Mouse (Mus musculus) kidney, postnatal 4 days (tissue): ENCODE measurements around the gene Alg12.
A peak's percentile ranks its signal among the peaks of the same experiment; 100 is the strongest.

Source experiments
- DNase-seq, 2 experiments: peaks; one replicate each; pipeline ENCODE4 v3.0.0; 2021; ENCODE audit warnings: mixed read lengths in 2 of 2

Gene Alg12

DNA sequence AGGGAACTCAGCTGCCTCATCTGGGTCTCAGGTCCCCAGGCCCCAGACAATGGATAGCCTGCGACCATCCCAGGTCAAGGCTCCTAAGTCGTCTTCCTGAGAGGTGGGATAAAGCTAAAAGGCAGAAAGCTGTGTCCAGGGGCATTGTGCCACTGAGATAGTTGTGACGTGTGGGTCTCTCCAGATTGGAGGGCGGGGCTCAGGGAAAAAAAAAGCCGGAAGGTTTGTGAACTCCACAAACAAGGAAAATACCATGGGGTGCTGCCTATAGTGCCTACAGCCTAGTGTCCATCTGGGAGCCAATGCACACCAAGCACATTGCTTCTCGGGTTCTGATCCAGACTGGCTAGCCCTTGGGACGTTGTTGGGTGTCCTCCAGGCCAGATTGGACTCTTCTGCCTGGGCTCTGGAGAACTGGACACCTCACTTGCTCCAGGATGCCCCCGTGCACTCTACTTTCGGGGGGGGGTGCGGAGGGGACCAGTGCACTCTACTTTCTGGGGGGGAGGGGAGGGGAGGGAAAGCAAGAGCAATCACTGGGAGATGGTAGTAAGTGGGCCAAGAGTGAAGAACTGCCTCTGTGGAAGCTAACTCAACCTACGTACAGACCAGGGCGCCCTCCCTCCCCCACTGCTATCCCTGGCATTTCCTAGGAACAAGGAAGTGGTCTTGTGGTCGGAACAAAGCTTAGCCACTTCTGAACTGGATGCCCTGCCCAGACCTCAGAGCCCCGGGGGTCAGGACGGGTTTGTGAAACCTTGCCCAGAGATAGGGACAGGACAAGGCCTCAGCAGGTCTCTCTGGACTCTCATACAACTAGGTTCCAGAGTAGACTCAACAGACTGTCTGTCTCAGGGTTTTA is 36.1 kb upstream of the Alg12 start:
- DNase-seq: peak in 1 of 2 experiments; percentile 20

DNA sequence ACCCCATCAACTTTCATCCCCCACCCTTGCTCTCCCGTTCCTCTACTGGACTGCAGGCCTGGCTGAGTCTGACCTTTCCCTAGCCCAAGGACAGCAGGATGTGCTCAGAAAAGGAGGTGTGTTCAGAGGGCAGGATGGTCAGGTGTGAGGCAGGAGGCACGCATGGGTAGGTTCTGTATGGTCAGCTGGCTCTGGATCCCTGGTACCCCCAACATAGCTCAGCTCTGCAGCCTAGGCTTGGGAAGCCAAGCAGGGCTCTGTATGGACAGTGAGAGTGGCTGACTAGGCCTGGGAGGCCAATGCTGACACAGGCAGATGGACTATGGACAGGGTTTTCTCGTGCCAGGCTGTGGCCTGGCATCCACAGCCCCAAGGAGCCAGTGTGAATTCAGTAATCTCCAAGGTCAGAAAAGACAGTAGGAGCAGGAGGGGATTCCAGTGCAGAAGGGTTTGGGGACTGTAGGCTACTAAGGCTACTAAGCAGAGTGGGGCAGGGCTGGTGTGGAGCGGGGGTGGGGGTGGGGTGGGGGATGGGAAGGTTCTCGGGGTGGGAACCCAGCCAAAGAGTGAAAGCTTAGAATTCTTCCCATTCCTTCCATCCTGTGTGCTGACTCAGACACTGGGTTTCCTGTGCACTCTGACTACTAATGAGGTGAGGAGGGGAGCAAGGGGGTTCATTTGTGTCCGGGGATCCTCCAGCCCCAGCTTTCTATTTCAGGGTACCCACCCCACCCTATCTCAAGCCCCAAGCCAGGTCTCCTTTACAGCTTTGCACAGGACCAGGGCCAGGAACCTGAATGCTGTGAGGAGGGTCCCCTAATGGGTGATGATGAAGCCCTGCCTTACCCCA is 35.2 kb upstream of the Alg12 start:
- peak; percentile 57 to 72 for DNase-seq

DNA sequence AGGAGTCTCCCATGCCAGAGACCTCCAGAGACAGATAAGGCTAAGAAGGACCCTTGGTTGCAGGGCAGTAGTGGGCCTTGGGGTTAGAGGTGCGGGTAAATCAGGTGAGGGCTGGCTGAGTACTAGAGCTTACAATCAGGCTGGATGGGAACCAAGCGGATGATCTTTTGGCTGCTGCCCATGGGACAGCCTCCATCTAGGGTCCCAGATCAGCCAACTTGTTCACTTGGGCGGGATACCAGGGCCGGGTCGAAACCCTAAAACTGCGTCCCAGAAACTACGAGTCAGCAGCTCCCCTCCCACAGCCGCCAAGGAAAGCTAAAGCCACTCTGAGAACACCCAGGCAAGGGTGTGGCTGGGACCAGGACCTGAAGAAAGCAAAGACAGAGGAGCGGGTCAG is 34.0 kb upstream of the Alg12 start:
- no peak for DNase-seq

DNA sequence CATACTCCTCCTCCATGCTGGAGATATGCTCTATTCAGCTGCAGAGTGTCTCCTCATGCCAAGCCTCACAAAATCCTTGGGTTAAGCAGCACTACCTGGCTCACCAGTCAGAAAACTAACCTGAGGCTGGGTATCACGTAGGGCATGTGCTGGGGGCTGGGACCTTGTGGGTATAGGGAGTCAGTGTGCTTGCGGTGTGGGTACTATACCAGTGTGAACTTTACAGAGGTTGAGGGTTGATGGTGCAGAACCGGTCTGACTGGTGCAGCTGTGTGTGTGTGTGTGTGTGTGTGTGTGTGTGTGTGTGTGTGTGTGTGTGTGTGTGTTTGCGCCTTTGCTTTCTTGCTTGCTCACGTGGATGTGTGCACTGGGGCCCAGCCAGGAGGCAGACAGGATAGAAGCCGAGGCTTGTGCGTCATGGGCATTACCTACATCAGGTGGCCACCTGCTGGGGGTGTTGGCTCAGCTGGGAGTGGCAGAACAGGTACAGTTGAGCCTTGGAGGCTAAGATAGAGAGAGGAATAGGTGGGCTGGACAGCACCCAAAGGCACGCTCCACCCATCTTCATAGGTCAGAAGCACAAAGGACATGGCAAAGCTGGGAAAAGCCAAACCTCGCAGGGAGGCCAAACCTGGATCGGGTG is 32.5 kb upstream of the Alg12 start:
- peak; percentile 66 to 78 for DNase-seq

DNA sequence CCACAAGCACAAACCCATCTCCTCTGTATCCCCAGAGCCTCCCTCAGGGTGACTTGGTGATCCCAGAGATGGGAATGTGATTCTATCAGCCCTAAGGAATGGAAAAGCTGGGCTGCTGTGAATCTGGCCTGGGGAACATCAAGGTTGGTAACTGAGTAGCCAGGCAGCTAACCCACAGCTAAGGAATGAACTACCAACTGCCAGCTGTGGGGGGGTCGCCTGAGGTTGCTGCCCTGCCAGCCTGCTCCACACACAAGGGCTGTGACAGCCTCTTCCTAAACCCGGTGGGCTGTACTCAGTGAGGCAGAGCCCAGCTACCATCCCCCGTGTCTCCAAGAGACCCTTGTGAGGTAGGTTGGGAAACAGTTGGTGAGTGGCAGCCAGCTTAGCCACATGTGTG is 32.0 kb upstream of the Alg12 start:
- DNase-seq: peak; percentile 56 to 77

DNA sequence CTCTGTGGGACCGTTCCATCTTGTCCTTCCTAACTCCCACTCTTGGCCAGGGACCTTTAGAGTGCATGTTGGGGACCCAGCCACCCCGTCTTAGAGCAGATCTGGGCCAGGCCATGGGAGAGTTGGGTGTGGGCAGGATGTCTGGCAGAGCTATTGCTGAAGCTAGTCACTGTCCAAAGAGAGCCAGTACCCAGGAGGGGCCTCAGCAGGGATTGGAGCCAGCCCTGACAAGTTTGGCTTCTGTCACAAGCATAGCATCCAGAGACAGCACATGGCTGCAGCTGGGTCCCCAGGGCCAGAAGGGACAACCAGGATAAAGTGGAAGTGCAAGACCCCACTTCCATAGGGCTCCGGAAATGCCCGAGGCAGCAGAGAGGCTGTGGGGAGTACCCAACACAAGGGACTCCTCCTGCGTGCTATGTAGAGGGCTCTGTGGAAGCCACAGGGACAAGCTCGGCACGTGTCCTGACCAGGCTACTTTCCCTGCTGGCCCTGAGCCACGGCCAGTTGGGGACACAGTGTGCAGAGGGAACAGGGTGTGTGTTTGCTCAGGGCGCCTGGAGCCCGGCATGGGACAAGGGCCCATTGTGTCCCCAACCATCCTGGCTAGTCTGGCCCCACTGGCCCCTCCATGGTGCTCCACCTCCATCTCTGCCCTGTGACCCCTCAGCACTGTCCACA is 31.2 kb upstream of the Alg12 start:
- DNase-seq: peak; percentile 53 to 69

DNA sequence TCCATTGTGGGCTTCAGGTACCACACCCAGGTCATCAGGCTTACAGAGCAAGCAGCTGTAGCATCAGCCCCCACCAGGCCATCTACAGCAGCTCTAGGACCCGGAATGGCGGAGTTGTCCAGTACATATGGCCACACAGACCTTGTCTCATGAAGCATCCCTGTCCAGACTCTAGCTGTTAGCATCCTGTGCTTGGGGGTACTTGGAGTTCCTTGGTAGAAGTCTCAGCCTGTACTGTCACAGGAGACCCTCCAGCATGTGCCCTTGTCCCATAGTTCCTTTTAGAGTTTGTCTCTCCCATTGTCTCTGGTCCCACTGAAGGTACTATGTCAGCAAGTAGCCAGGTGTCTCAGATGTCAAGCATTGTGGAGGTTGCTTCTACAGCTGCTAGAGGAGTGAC is 30.5 kb upstream of the Alg12 start:
- no peak for DNase-seq

DNA sequence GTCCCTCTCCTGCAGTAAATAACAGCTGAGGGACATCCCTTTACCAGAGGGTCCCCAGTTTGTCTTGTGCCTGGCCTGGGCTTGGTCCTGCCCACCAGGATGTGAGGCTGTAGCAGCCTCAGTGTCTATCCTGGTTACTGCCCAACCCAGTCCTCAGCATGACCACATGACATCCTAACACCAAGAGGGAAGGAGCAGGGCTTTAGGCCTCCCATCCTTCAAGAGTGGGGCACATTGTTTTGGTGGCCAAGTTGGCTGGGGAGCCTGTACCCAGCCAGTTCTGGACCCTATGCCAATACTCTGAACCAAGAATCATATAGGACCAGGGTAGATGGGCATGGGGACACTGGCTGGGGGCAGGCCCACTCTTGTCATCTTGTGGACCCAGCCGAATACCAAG is 29.5 kb upstream of the Alg12 start:
- DNase-seq: no peak

DNA sequence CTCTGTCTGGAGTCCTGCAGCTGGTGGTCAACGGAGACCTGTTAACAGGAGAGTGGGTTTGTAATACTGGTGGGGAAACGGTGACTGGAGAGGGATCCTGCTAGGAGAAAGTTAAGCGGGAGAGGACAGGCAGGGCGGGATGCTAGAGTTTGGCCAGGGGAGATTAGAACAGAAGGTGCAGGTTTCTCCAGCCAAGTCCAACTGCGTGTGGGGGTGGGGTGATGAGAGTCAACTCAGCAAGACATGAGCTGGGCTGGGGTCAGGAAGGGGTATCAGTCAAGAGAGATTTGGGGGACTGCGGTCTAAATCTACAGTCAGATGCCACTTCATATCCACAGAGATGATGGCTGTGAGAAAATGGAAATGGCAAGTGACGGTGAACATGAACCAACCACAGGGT is 25.8 kb upstream of the Alg12 start:
- DNase-seq: no peak

DNA sequence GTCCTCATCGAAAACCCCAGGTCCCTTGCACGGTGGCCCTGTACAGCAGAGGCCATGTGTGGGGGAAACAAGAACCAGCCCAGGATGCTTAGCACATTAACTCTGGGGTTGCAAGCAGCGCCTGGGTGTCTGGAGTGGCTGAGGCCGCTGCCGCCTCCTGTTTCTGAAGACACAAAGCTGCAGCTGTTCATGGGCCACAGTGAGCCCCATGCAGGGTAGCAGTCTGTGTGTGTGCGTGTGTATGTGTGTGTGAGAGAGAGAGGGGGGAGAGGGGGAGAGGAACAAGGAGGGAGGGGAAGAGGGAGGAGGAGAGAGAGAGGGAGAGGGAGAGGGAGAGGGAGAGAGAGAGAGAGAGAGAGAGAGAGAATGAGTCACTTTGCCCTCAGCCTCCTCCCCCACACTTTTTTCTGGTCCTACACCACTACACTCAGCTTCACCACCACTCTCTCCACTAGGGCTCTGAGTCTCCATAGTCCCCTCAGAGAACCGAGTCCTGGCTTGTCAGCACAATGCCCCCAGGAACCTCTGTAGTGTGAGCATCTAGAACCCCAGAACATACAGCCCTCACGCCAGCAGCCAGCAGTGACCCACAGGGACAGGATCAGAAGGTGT is 24.5 kb upstream of the Alg12 start:
- peak; percentile 36 to 51 for DNase-seq

DNA sequence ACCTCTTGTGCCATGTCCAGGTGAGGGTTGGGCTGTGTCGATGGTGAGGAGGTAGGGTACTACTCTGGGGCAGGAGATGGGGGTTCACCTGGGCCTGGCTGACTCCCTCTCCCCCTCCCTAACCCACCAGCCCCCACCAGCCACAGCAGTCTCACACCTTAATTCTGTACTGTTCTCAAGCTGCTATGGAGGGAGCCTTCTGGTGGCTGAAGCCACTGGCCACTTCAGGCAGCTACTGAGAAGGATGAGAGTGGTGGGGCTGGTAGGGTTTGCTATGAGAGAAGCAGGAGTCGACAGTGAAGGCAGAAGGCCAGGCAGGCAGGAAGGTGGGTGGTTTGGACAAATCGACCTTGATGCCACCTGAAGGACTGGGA is 23.2 kb upstream of the Alg12 start:
- DNase-seq: no peak

DNA sequence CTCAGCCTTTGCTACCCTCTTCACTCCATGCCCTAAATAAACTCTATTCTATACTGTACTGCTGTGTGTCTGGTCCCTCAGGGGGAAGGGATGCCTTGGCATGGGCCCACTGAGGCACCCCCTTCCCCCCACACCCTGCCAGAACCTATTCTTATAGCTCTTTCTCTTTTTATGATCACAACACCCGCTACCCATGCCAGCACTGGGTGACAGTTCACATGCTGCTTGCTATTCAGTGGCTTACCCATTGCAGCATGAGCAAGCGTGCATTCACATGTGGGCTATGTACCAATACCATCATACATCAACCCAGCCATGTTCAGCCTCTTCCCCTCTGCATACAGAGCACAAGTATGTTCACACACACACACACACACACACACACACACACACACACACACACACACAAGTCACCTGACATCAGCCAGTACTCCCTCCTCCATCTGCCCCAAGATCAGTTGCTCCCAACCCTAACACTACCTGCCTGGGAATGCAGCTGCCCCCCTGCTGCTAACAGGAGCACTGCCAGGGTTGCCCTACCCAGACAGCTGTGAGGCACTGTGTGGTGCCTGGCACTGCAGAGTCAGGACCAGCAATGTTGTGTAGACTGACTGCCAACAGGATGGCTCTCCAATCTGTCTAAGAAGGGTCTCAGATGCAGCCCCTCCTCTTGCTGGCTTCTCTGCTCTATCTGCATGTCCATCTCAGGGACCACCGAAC is 22.6 kb upstream of the Alg12 start:
- DNase-seq: no peak

DNA sequence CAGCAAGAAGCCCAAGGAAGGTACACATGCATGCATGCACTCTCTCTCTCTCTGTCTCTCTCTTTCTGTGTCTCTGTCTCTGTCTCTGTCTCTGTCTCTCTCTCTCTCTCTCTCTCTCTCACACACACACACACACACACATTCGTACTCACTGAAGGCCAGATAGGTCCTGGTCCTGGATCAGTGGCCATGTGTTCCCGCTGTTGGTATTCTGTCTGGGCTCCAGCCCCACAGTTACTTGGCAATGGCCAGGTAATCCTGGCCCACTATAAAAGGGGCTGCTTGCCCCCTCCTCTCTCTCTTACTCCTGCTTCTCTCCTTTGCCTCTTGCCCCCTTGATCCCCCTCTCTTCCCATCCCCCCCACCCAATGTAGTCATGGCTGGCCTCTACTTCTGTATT is 22.0 kb upstream of the Alg12 start:
- DNase-seq: no peak

DNA sequence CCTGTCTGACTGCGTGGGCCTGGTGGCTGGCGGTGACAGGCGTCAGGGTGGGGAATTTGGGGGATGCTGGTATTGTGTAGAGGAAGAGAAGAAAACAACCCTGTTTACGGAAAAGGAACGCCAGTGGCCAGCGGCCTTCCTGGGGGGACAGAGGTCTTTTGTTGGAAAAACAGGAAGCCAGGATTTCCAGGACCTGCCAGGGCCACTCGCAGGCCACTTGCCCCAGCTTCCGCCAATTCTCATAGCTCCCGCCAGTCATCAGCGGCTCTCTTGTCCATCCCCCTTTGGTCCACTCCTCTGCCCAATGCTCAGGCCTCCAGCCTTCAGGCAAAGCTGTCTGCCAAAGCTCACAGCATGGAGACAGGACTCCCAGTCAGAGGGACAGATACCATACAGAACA is 21.0 kb upstream of the Alg12 start:
- peak; percentile 56 to 70 for DNase-seq

DNA sequence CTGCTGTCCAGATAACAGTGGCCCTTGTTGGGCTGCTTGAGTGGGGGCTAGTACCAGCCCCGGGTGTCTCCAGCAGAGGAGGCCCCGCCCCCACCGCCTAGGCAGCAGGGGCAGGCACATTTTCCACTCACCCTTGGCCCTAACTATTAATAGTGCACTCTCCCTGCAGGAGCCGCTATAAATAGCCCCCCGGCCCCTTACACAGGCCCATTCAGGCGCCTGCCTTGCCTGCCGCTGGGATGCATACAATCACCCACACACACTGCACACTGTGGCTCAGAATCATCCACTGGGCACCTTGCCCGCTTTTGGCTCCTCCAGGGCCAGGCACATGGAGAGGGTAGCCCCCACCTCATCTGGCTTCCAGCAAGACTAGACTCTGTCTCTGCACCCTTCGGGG is 20.2 kb upstream of the Alg12 start:
- peak; percentile 67 to 80 for DNase-seq

DNA sequence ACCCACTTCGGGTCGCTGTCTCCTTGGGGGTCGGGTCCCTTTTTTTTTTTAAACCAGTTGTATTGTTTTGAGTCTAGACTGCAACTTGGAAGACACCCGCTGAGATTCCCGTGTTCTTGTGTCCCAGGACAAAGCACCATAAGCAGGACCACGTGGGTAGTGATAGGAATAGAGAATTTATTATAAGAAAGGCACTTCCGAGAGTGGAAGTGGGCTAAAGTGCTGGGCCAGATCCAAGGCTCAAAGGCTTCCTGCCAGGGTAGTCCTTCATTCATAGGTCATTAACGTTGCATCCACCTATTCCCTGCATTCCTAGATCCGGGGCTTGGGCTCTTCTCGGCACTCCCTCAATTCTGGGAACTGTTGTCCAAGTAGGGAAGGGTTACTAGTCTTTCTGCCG is 18.9 kb upstream of the Alg12 start:
- DNase-seq: peak; percentile 54 to 65

DNA sequence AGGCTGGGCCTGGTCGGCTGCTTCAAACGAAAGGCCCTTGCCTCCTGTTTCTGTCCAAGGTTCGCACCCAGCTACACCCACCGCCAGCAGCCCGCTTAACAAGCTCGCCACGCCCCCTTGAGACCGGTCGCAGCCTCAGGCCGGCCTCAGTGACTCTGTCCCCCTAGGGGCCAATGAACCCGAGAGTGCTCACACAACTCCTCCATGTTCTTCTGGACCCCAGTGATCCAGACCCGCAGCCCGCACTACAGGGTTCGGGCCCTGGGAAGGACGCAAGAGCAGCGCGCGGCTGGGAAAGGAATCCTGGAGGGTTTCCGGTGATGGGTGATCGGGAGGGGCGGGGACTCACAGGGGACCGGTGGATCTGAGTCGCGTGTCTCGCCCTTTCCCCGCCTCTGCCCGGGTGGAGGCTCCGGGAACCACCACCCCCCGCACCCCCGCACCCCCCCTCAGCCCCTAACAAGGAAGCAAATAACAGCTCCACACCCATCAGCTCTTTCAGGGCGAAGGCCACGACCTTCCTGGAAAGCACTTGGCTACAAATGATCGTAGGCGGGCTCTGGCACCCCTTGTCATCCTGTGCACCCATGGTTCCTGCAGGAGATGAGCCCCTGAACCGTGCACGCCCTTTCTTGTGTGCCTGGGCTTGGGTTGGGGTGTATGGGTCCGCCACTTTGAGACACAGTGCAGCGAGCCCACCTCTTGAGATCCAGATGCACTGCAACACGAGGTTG is 18.2 kb upstream of the Alg12 start:
- peak; percentile 74 to 84 for DNase-seq

DNA sequence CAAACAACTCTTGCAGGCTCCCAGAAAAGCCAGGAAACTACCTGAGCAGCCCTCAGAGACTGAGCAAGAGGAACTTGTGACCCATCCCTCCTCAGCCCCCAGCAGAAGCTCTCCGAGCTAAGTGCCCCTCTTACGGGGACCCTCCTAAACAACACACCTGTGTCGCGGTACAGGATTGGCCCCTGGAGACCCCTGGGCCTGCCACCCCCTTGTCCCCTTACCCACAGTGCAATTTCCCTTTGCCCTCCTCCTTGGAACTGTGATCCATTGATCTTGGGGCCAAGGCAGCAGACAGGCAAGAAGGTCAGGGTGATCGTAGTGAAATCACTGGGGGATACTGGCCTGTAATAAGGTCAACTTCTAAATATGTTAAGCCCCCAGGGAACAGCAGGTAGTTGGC is 17.5 kb upstream of the Alg12 start:
- no peak for DNase-seq

DNA sequence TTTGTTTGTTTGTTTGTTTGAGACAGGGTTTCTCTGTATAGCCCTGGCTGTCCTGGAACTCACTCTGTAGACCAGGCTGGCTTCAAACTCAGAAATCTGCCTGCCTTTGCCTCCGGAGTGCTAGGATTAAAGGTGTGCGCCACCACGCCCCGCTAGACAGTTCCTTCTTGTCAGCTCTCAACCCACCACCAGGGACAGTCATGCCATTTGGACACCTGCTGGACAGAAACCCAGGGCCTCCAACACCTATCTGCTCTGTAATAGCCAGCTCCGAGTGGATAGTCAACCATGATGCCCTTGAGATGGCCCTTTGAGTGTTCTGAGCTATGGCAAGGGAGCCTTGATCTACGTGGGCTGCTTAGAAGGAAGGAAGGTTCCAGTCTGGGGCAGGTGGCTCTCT is 16.9 kb upstream of the Alg12 start:
- DNase-seq: peak; percentile 37 to 55

DNA sequence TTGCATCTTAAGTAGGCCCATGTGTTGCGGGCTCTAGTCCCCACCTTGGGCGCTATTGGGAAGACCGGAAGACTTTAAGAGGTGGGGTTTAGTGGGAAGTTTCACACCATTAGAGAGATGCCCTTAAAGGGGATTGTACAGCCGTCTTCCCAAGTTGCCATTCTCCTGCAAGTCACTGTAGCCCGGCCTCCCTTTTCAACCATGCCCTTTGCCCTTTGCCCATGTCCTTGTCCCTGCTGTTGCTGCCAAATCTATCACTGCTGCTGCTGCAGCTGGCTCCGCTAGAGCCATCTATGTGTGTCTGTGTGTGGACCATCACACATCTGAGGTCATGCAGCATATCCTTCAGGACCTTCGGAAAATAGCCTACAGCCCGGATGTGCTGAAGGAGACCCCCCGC is 13.4 kb upstream of the Alg12 start:
- no peak for DNase-seq

DNA sequence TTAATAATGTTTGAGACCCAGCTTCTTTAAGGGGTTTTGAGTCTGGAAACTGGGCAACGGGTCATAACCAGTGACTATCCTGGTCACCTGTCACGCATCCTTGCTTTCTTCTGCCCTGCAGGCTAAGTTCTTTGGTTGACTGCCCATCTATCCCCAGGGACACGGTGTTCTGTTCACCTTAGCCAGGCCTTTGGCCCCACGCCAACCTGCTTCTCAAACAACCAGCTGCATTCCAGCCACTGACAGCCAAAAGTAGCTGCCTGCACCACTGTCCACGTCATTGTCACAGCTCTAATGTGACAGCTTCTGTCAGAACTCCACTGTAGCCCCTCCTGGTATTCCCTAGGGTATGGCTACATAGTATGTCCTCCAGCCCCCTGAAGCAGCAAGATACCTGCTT is 12.4 kb upstream of the Alg12 start:
- peak; percentile 82 to 89 for DNase-seq
